In genomic region chr8:119694696-119695095, GRCm38 (mm10) we compare ENCODE assay signal across 36 mouse cellular contexts. TPM values are rescaled to one million over a fixed set of nuclear protein-coding genes. Genes with fewer than 3 reads are reported as not detected.
"Had no signal": no experiment of that assay in that cellular context is flagged by ENCODE, and none has a peak within 500 bp of the region (broad histone marks: within the 10 kb centered on the region; RNA-seq: fewer than 3 reads in every experiment).

No protein-coding gene starts in this region.

- DNase-seq: heart, postnatal 10 days; heart, postnatal 14 days; heart, postnatal 36 days; heart, postnatal 4 days; kidney, adult 11 months; kidney, adult 18-20 months; kidney, adult 2 months; kidney, adult 8-10 months; kidney, adult 9 months; kidney, postnatal 10 days; kidney, postnatal 14 days; kidney, postnatal 25 days; kidney, postnatal 36 days; layer of hippocampus, adult 9-11 months; layer of hippocampus, postnatal 36 days had no signal

- H3K27ac ChIP-seq: heart, embryonic 13.5 days; heart, embryonic 15.5 days; hindbrain, embryonic 12.5 days; hindbrain, embryonic 13.5 days; hindbrain, embryonic 14.5 days; hindbrain, embryonic 15.5 days; hindbrain, postnatal 0 days; intestine, embryonic 15.5 days; kidney, embryonic 15.5 days; kidney, postnatal 0 days; layer of hippocampus, adult 2 months; left cerebral cortex, adult 2 months had no signal

- H3K36me3 ChIP-seq: heart, embryonic 12.5 days; heart, embryonic 13.5 days; heart, embryonic 15.5 days; hindbrain, embryonic 12.5 days; hindbrain, embryonic 13.5 days; hindbrain, embryonic 15.5 days; intestine, embryonic 15.5 days; kidney, embryonic 15.5 days had no signal

- H3K4me3 ChIP-seq: heart, embryonic 12.5 days; heart, embryonic 13.5 days; heart, embryonic 15.5 days; hindbrain, embryonic 12.5 days; hindbrain, embryonic 13.5 days; hindbrain, embryonic 15.5 days; intestine, embryonic 15.5 days; kidney, embryonic 15.5 days; layer of hippocampus, adult 2 months; left cerebral cortex, adult 2 months had no signal

- H3K9ac ChIP-seq: heart, embryonic 12.5 days; heart, embryonic 13.5 days; heart, embryonic 15.5 days; hindbrain, embryonic 12.5 days; hindbrain, embryonic 13.5 days; hindbrain, embryonic 14.5 days; hindbrain, embryonic 15.5 days; intestine, embryonic 15.5 days; kidney, embryonic 15.5 days had no signal

- H3K9me3 ChIP-seq: heart, embryonic 12.5 days; heart, embryonic 13.5 days; heart, embryonic 15.5 days; hindbrain, embryonic 12.5 days; hindbrain, embryonic 13.5 days; hindbrain, embryonic 15.5 days; intestine, embryonic 15.5 days; kidney, embryonic 15.5 days had no signal

- ATAC-seq: hindbrain, postnatal 0 days; inflammation-experienced regulatory T-cells, adult 6 months; intestine, embryonic 15.5 days; intestine, embryonic 16.5 days; intestine, postnatal 0 days had no signal

- H3K4me1 ChIP-seq: hindbrain, embryonic 15.5 days had no signal

- H3K4me2 ChIP-seq: heart, embryonic 11.5 days; heart, embryonic 12.5 days; heart, embryonic 13.5 days; heart, embryonic 15.5 days; hindbrain, embryonic 12.5 days; hindbrain, embryonic 13.5 days; hindbrain, embryonic 14.5 days; hindbrain, embryonic 15.5 days; intestine, embryonic 15.5 days; kidney, embryonic 15.5 days had no signal

RNA-seq across cellular contexts. Expression of gene Atp2c2, which starts 5.1 kb away (rescaled TPM):
- total RNA-seq: heart, postnatal 10 days; heart, postnatal 25 days; heart, postnatal 36 days; heart, postnatal 4 days; hematopoietic stem cell, adult 5-6 weeks had no signal
- polyA plus RNA-seq: inflammation-experienced regulatory T-cells, adult 6 months had no signal

RNA-seq across cellular contexts. Expression of gene Wfdc1, which starts 28.5 kb away (rescaled TPM):
- total RNA-seq: hematopoietic stem cell, adult 5-6 weeks had no signal
- polyA plus RNA-seq: inflammation-experienced regulatory T-cells, adult 6 months had no signal

RNA-seq across cellular contexts. Expression of gene Kcng4, which starts 59.2 kb away (rescaled TPM):
- total RNA-seq: heart, postnatal 4 days; hematopoietic stem cell, adult 5-6 weeks had no signal
- polyA plus RNA-seq: heart, embryonic 11.5 days; heart, embryonic 12.5 days; heart, embryonic 13.5 days; heart, embryonic 14.5 days; heart, embryonic 15.5 days; hindbrain, embryonic 11.5 days; hindbrain, embryonic 12.5 days; hindbrain, embryonic 13.5 days; inflammation-experienced regulatory T-cells, adult 6 months had no signal
